Mouse (Mus musculus): ENCODE results near the gene Deaf1.

DNA sequence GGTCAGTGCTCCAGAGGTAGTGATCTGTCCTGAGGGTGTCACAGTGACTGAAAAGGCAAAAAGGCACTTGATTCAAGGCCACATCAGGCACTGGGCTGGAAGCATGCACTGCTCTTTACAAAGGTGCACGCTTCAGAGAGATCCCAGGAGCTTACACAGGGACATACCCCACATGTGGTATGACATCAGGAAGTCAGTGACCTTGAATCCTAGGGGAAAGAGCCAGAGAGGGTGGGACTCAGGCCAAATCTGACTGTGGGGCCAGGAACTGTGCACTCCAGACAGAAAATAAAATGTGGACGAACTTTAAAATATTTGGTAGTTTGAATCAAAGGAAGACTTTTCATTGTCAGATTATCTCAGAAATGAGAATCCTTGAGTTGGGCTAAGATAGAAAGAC, 13.1 kb downstream of the Deaf1 start:
- TF ChIP-seq CTCF (IDR thresholded peaks at IDR 0.05; ENCODE audit: control insufficient read depth, insufficient read depth, low read length): no peak
- no peak for TF ChIP-seq POLR2A (IDR thresholded peaks at IDR 0.05; ENCODE audit: borderline replicate concordance, control insufficient read depth, low read depth, low read length)

All from bone marrow, adult 2 months (tissue).